Mouse (Mus musculus) lung, embryonic 14.5 days (tissue): ENCODE data around the gene Atp8b4. TPM values are rescaled to one million over a fixed set of nuclear protein-coding genes. Genes with fewer than 3 reads are reported as not detected.

Experiments
- ATAC-seq: fragments of 200-750 bp; cut with Nextera tagmentation; 2 replicates; pipeline ENCODE4 v1.8.0; 2017; ENCODE audit warnings: mild to moderate bottlenecking, moderate TSS enrichment, moderate library complexity; ENCODE audit not compliant: insufficient read depth
- DNase-seq: peaks from one replicate; pipeline ENCODE4 v3.0.0-alpha.2; 2015
- H3K27ac ChIP-seq: fragments of 300-500 bp; sonication (generic); 2 replicates; pipeline ENCODE4 v1.5.1; 2014; ENCODE audit warnings: low read depth, mild to moderate bottlenecking, moderate library complexity
- H3K27me3 ChIP-seq: fragments of 300-500 bp; sonication (generic); 2 replicates; pipeline ENCODE4 v1.6.1; 2014; ENCODE audit warnings: low read length, control low read depth; ENCODE audit not compliant: insufficient read depth
- H3K36me3 ChIP-seq: fragments of 300-500 bp; sonication (generic); 2 replicates; pipeline ENCODE4 v1.6.1; 2014; ENCODE audit warnings: control low read depth; ENCODE audit not compliant: insufficient read depth
- H3K4me1 ChIP-seq: fragments of 300-500 bp; sonication (generic); 2 replicates; pipeline ENCODE4 v1.6.1; 2014; ENCODE audit warnings: antibody characterized with exemption, control low read depth; ENCODE audit not compliant: insufficient read depth
- H3K4me2 ChIP-seq: fragments of 300-500 bp; sonication (generic); 2 replicates; pipeline ENCODE4 v1.6.1; 2014; ENCODE audit warnings: mild to moderate bottlenecking
- H3K4me3 ChIP-seq: fragments of 300-500 bp; sonication (generic); 2 replicates; pipeline ENCODE4 v1.5.1; 2014; ENCODE audit warnings: low read depth, low read length
- H3K9ac ChIP-seq: fragments of 300-500 bp; sonication (generic); 2 replicates; pipeline ENCODE4 v1.6.1; 2014
- H3K9me3 ChIP-seq: fragments of 300-500 bp; sonication (generic); 2 replicates; pipeline ENCODE4 v1.6.1; 2016; ENCODE audit warnings: low read depth, low read length, control low read depth
- CTCF ChIP-seq: IDR thresholded peaks from 2 replicates; pipeline ENCODE4 v1.5.1; 2016; ENCODE audit warnings: antibody characterized with exemption, low read depth
- WGBS: fragments of 180-500 bp; shearing (Covaris S2); extraction: QIAGEN DNeasy Blood & Tissue Kit; methylation state at CpG from one replicate; pipeline ENCODE4 v1.1.7; 2014; 5-methylcytosine and 5-hydroxymethylcytosine counted together
- polyA plus RNA-seq: library from polyadenylated mRNA; unstranded; fragments of >200 nt; fragmentation: Nextera tagmentation; extraction: Ambion mirVana; gene quantifications from 2 replicates; pipeline ENCODE4 v1.2.1, GENCODE M21; 2014

Gene Atp8b4
- polyA plus RNA-seq, 1 experiment from 2014 or later, result 0.39 TPM

GRCm38 (mm10) chr2:126361131-126361810 is 139.2 kb downstream of the Atp8b4 start:
- no peaks in the 10 kb centered on the region for H3K4me1 ChIP-seq
- no peak overlapping the region for H3K4me3 ChIP-seq
- DNase-seq, result peak; percentile 57
- no peak overlapping the region for H3K9ac ChIP-seq
- H3K27me3 ChIP-seq, result no peaks in the 10 kb centered on the region
- 0 out of 2 replicates have a peak overlapping the region, but pooled peaks have one; percentile 11 for H3K4me2 ChIP-seq
- no peaks in the 10 kb centered on the region for H3K9me3 ChIP-seq
- ATAC-seq, result no peak
- WGBS, result 61% methylated on average over 21 of the region's 21 CpGs
- peak overlapping the region; percentile 50 for H3K27ac ChIP-seq
- no peaks in the 10 kb centered on the region for H3K36me3 ChIP-seq
- no peak for TF ChIP-seq CTCF

- ATAC-seq, result peak; percentile 67; the same call in 1 of the 2 replicates
- no peak for TF ChIP-seq CTCF
- no peak overlapping the region for H3K9ac ChIP-seq
- DNase-seq, result peak; percentile 58
- no peaks in the 10 kb centered on the region for H3K4me1 ChIP-seq
- no peak overlapping the region for H3K4me2 ChIP-seq
- 46% methylated on average over 6 of the region's 6 CpGs for WGBS
- H3K9me3 ChIP-seq, result no peaks in the 10 kb centered on the region
- no peaks in the 10 kb centered on the region for H3K36me3 ChIP-seq
- H3K4me3 ChIP-seq, result no peak overlapping the region
- H3K27ac ChIP-seq, result peak overlapping the region; percentile 20
- H3K27me3 ChIP-seq, result no peaks in the 10 kb centered on the region
Measured at GRCm38 (mm10) chr2:126360688-126361087, 139.8 kb downstream of the Atp8b4 start.

GRCm38 (mm10) chr2:126359965-126360364 is 140.5 kb downstream of the Atp8b4 start:
- DNase-seq, result no peak
- TF ChIP-seq CTCF, result no peak
- H3K4me1 ChIP-seq, result no peaks in the 10 kb centered on the region
- H3K27ac ChIP-seq, result no peak overlapping the region
- no peaks in the 10 kb centered on the region for H3K9me3 ChIP-seq
- H3K4me2 ChIP-seq, result no peak overlapping the region
- no peak for ATAC-seq
- H3K4me3 ChIP-seq, result no peak overlapping the region
- H3K9ac ChIP-seq, result no peak overlapping the region
- no peaks in the 10 kb centered on the region for H3K36me3 ChIP-seq
- no peaks in the 10 kb centered on the region for H3K27me3 ChIP-seq
- whole genome bisulfite sequencing, result 46% methylated on average over 3 of the region's 3 CpGs

- no peaks in the 10 kb centered on the region for H3K4me1 ChIP-seq
- H3K36me3 ChIP-seq, result no peaks in the 10 kb centered on the region
- H3K9me3 ChIP-seq, result no peaks in the 10 kb centered on the region
- WGBS, result 85% methylated on average over 1 of the region's 1 CpGs
- H3K4me3 ChIP-seq, result no peak overlapping the region
- no peak for ATAC-seq
- H3K4me2 ChIP-seq, result no peak overlapping the region
- H3K27ac ChIP-seq, result no peak overlapping the region
- no peaks in the 10 kb centered on the region for H3K27me3 ChIP-seq
- DNase-seq, result no peak
- TF ChIP-seq CTCF, result no peak
- H3K9ac ChIP-seq, result no peak overlapping the region
Measured at GRCm38 (mm10) chr2:126359278-126359677, 141.2 kb downstream of the Atp8b4 start.

GRCm38 (mm10) chr2:126358741-126359140 is 141.7 kb downstream of the Atp8b4 start:
- no peak for TF ChIP-seq CTCF
- no peak for ATAC-seq
- Histone ChIP-seq H3K27ac (no peak overlapping the region), H3K36me3 (no peaks in the 10 kb centered on the region), H3K9me3 (no peaks in the 10 kb centered on the region), H3K9ac (no peak overlapping the region), H3K4me3 (no peak overlapping the region), H3K27me3 (no peaks in the 10 kb centered on the region), H3K4me2 (no peak overlapping the region), H3K4me1 (no peaks in the 10 kb centered on the region)
- no peak for DNase-seq
- 90% methylated on average over 5 of the region's 5 CpGs for WGBS

GRCm38 (mm10) chr2:126355259-126355658 is 145.2 kb downstream of the Atp8b4 start:
- Histone ChIP-seq H3K4me2 (no peak overlapping the region), H3K4me3 (no peak overlapping the region), H3K36me3 (no peaks in the 10 kb centered on the region), H3K9ac (no peak overlapping the region), H3K27me3 (no peaks in the 10 kb centered on the region), H3K4me1 (no peaks in the 10 kb centered on the region), H3K27ac (no peak overlapping the region), H3K9me3 (no peaks in the 10 kb centered on the region)
- TF ChIP-seq CTCF, result no peak
- ATAC-seq (no peak), DNase-seq (no peak)
- 91% methylated on average over 2 of the region's 2 CpGs for WGBS

GRCm38 (mm10) chr2:126351811-126352210 is 148.7 kb downstream of the Atp8b4 start:
- Histone ChIP-seq H3K27me3 (no peaks in the 10 kb centered on the region), H3K9me3 (no peaks in the 10 kb centered on the region), H3K4me3 (no peak overlapping the region), H3K4me1 (no peaks in the 10 kb centered on the region), H3K36me3 (no peaks in the 10 kb centered on the region), H3K4me2 (no peak overlapping the region), H3K27ac (no peak overlapping the region), H3K9ac (no peak overlapping the region)
- no peak for ATAC-seq
- DNase-seq, result no peak
- no peak for TF ChIP-seq CTCF
- 62% methylated on average over 1 of the region's 1 CpGs for WGBS
